Mouse (Mus musculus): ENCODE measurements at regions not wholly inside any gene's neighbourhood (a gene's known extent, or its start where the extent isn't known, plus 50 kb on each side); places are given as distances from the start of the nearest gene placed in this dataset.

- TF ChIP-seq CTCF (IDR thresholded peaks at IDR 0.05; ENCODE audit: low read depth) (no peak), EP300 (IDR thresholded peaks at IDR 0.05; ENCODE audit: low read depth) (no peak)
Measured at GRCm38 (mm10) chr11:43351348-43351747, 74.7 kb downstream of the Pttg1 start.

Data from heart, postnatal 0 days (tissue).